Mouse (Mus musculus): Measurements from ENCODE around the gene Tpbgl.

- TF ChIP-seq GATA1 (IDR thresholded peaks at IDR 0.05; ENCODE audit: low read length) (no peak), TAL1 (IDR thresholded peaks at IDR 0.05; ENCODE audit: low read length) (no peak)
Observed at GRCm38 (mm10) chr7:99578246-99578645, 48.7 kb downstream of the Tpbgl start.
